Mouse (Mus musculus) heart, embryonic 11.5 days (tissue): ENCODE measurements at regions not wholly inside any gene's neighbourhood (a gene's known extent, or its start where the extent isn't known, plus 50 kb on each side); places are given as distances from the start of the nearest gene placed in this dataset.

Experiments used
- ATAC-seq: fragments of 200-750 bp; cut with Nextera tagmentation; replicated peaks from 2 replicates; pipeline ENCODE4 v1.8.0; 2017; ENCODE audit warnings: moderate library complexity; ENCODE audit not compliant: insufficient number of reproducible peaks, low FRiP score, low TSS enrichment
- H3K27ac ChIP-seq: fragments of 300-500 bp; sonication (generic); 2 replicates; pipeline ENCODE4 v1.5.1; 2014; ENCODE audit warnings: mild to moderate bottlenecking, low read depth, low read length
- H3K27me3 ChIP-seq: fragments of 300-500 bp; sonication (generic); 2 replicates; pipeline ENCODE4 v1.6.1; 2014; ENCODE audit warnings: mild to moderate bottlenecking, low read length, mixed read lengths; ENCODE audit not compliant: control insufficient read depth, insufficient read depth
- H3K36me3 ChIP-seq: fragments of 300-500 bp; sonication (generic); 2 replicates; pipeline ENCODE4 v1.6.1; 2014; ENCODE audit warnings: mild to moderate bottlenecking, low read length, moderate library complexity, mixed read lengths; ENCODE audit not compliant: control insufficient read depth, insufficient read depth
- H3K4me1 ChIP-seq: fragments of 300-500 bp; sonication (generic); 2 replicates; pipeline ENCODE4 v1.6.1; 2014; ENCODE audit warnings: low read length; ENCODE audit not compliant: control insufficient read depth, insufficient read depth
- H3K4me2 ChIP-seq: fragments of 300-500 bp; sonication (generic); 2 replicates; pipeline ENCODE4 v1.6.1; 2014; ENCODE audit warnings: mild to moderate bottlenecking, moderate library complexity
- H3K4me3 ChIP-seq: fragments of 300-500 bp; sonication (generic); 2 replicates; pipeline ENCODE4 v1.5.1; 2014; ENCODE audit warnings: low read depth, low read length
- H3K9ac ChIP-seq: fragments of 300-500 bp; sonication (generic); 2 replicates; pipeline ENCODE4 v1.6.1; 2014; ENCODE audit warnings: mild to moderate bottlenecking, low read depth, low read length, moderate library complexity
- H3K9me3 ChIP-seq: fragments of 300-500 bp; sonication (generic); replicated peaks from 2 replicates; pipeline ENCODE4 v1.6.1; 2016; ENCODE audit warnings: low read length; ENCODE audit not compliant: control insufficient read depth
- WGBS: fragments of 180-500 bp; shearing (Covaris S2); extraction: QIAGEN DNeasy Blood & Tissue Kit; methylation state at CpG from one replicate; pipeline ENCODE4 v1.1.7; 2014; ENCODE audit not compliant: insufficient replicate concordance; 5-methylcytosine and 5-hydroxymethylcytosine counted together

DNA sequence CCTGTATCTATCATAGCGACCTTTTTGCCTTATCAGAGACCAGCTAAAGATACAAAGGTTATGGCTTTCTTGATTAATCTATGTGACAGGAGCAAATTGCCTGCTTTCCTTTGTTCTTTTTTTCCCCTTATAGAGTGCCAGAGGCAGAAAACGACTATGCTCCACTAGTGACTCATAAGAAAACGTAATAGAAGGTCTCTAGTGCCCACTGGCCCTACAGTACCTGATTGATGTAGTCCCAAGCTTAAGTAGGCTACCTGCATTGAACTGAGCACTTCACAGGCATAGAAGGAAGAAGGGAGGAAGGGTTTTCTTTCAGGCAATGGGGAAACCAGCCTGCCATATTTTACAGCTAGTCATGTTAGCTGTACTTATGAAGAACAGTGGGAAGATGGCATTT lies 116.0 kb upstream of the Tusc1 start:
- 60% methylated on average over 3 of the region's 3 CpGs for WGBS

DNA sequence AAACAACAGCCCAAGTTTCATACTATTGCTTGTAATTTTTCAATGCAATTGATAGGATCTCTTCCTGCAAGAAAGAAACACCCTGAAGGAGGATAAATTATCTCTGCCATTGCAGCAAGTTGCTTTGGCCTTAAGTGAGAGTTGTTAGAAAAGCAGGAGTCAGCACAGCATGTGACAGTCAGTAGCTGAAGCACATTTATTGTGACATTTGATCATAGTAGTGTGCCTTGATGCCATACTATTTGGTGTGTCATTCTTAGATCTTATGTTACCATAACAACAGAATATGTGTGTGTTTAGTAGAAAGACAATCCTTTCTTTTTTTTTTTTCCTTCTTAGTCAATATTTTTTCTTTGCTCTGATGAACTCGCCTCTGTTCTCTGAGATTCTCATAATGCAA lies 115.5 kb upstream of the Tusc1 start:
- Histone ChIP-seq H3K27me3 (no peaks in the 10 kb centered on the region), H3K27ac (no peak overlapping the region), H3K9me3 (no peaks in the 10 kb centered on the region), H3K9ac (no peak overlapping the region), H3K4me2 (no peak overlapping the region), H3K4me1 (no peaks in the 10 kb centered on the region), H3K4me3 (no peak overlapping the region), H3K36me3 (no peaks in the 10 kb centered on the region)
- no peak for ATAC-seq
- 75% methylated on average over 1 of the region's 1 CpGs for whole genome bisulfite sequencing

More for the DNA sequence above, 116.0 kb upstream of the Tusc1 start:
- no peaks in the 10 kb centered on the region for H3K9me3 ChIP-seq
- no peak overlapping the region for H3K9ac ChIP-seq
- no peak for ATAC-seq
- H3K4me3 ChIP-seq = no peak overlapping the region
- H3K27me3 ChIP-seq = no peaks in the 10 kb centered on the region
- H3K36me3 ChIP-seq = no peaks in the 10 kb centered on the region
- H3K27ac ChIP-seq = no peak overlapping the region
- H3K4me1 ChIP-seq = no peaks in the 10 kb centered on the region
- H3K4me2 ChIP-seq = no peak overlapping the region

DNA sequence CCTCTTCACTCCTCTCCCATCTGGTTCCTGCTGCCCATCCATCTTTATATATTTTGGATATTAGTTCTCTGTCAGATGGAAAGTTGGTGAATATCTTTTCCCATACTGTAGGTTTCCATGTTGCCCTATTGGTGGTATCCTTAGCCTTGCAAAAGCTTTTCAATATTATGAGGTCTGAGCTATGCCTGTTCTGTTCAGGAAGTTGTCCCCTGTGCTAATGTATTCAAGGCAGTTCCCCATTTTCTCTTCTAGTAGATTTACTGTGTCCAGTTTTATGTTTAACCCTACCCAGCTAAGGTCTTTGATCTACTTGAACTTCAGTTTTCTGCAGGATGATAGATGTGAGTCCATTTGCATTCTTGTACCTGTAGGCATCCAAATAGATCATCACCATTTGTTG lies 109.4 kb upstream of the Tusc1 start:
- no peaks in the 10 kb centered on the region for H3K36me3 ChIP-seq
- H3K4me2 ChIP-seq = no peak overlapping the region
- no peak overlapping the region for H3K9ac ChIP-seq
- H3K4me1 ChIP-seq = no peaks in the 10 kb centered on the region
- H3K4me3 ChIP-seq = no peak overlapping the region
- no peak for ATAC-seq
- H3K9me3 ChIP-seq = no peaks in the 10 kb centered on the region
- no peaks in the 10 kb centered on the region for H3K27me3 ChIP-seq
- H3K27ac ChIP-seq = no peak overlapping the region

GRCm38 (mm10) chr4:93438587-93439336 lies 103.5 kb upstream of the Tusc1 start:
- H3K9ac ChIP-seq = no peak overlapping the region
- H3K4me2 ChIP-seq = no peak overlapping the region
- H3K27ac ChIP-seq = no peak overlapping the region
- H3K4me3 ChIP-seq = no peak overlapping the region
- no peak for ATAC-seq
- WGBS = 74% methylated on average over 3 of the region's 3 CpGs
- H3K27me3 ChIP-seq = no peaks in the 10 kb centered on the region
- no peaks in the 10 kb centered on the region for H3K4me1 ChIP-seq
- no peaks in the 10 kb centered on the region for H3K9me3 ChIP-seq
- H3K36me3 ChIP-seq = no peaks in the 10 kb centered on the region

- H3K27me3 ChIP-seq = no peaks in the 10 kb centered on the region
- WGBS = 50% methylated on average over 3 of the region's 3 CpGs
- ATAC-seq = no peak
These were observed 102.2 kb upstream of the Tusc1 start for GRCm38 (mm10) chr4:93437386-93438130.

GRCm38 (mm10) chr4:93412695-93413094 lies 77.4 kb upstream of the Tusc1 start:
- Histone ChIP-seq H3K9ac (no peak overlapping the region), H3K27ac (no peak overlapping the region), H3K4me2 (no peak overlapping the region), H3K4me3 (no peak overlapping the region), H3K36me3 (no peaks in the 10 kb centered on the region), H3K4me1 (no peaks in the 10 kb centered on the region), H3K27me3 (no peaks in the 10 kb centered on the region), H3K9me3 (no peaks in the 10 kb centered on the region)
- ATAC-seq = no peak

More at GRCm38 (mm10) chr4:93437386-93438130, 102.2 kb upstream of the Tusc1 start:
- Histone ChIP-seq H3K9me3 (no peaks in the 10 kb centered on the region), H3K27ac (no peak overlapping the region), H3K4me2 (no peak overlapping the region), H3K4me1 (no peaks in the 10 kb centered on the region), H3K9ac (no peak overlapping the region), H3K36me3 (no peaks in the 10 kb centered on the region), H3K4me3 (no peak overlapping the region)

DNA sequence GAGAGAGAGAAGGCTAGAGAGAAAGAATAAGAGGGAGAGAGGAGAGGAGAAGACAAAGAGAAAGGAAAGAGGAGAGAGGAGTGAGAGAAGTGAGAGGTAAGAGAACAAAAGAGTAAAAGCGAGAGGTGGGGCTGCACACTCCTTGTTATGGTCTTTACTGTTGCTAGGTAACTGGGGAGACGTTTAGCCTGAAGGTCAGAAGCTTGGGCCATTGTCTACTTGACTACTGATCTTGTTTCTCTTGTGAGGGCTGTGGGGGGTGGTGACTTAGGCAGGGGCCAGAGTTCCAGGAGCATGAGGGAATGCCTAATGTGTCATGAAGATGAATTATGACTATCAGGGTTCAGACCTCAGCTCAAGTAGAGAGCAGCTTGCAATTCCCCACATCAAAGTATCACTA lies 71.6 kb upstream of the Tusc1 start:
- H3K9me3 ChIP-seq = no peaks in the 10 kb centered on the region
- H3K4me1 ChIP-seq = no peaks in the 10 kb centered on the region
- no peaks in the 10 kb centered on the region for H3K27me3 ChIP-seq
- H3K9ac ChIP-seq = no peak overlapping the region
- H3K27ac ChIP-seq = no peak overlapping the region
- WGBS = 46% methylated on average over 2 of the region's 2 CpGs
- H3K4me2 ChIP-seq = no peak overlapping the region
- H3K4me3 ChIP-seq = no peak overlapping the region
- no peaks in the 10 kb centered on the region for H3K36me3 ChIP-seq
- no peak for ATAC-seq

DNA sequence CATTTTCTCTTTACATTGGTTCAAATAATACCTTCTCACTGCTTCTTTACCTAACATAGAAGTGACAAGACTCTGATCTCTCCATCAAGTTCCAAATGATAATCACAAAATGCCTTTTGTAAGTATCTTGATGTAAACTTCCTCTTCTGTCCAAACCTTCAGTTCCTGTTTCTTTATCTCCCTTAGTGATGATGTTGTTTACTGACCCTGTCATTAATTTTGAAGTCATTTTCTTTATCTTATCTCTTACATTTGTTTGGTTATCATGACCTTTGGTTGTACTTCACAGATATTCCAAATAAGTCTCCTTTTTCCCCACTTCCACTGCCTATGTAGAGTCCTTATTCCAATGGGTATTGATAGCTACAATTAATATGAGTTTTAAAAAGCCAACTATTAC lies 65.3 kb upstream of the Tusc1 start:
- ATAC-seq = no peak

More for the DNA sequence above, 65.3 kb upstream of the Tusc1 start:
- Histone ChIP-seq H3K27me3 (no peaks in the 10 kb centered on the region), H3K9ac (no peak overlapping the region), H3K27ac (no peak overlapping the region), H3K4me1 (no peaks in the 10 kb centered on the region), H3K4me3 (no peak overlapping the region), H3K9me3 (no peaks in the 10 kb centered on the region), H3K36me3 (no peaks in the 10 kb centered on the region), H3K4me2 (no peak overlapping the region)
